Mouse (Mus musculus) left cerebral cortex, postnatal 10 days (tissue): Measurements from ENCODE around the gene Ski. TPM values are rescaled to one million over a fixed set of nuclear protein-coding genes. Genes with fewer than 3 reads are reported as not detected.
A peak's percentile ranks its signal among the peaks of the same experiment; 100 is the strongest.

Experiments used
- DNase-seq, 2 experiments: peaks; one replicate each; pipeline ENCODE4 v3.0.0; 2021 to 2022; ENCODE audit warnings: low spot score in 2 of 2, mixed read lengths in 1 of 2; ENCODE audit errors: extremely low spot score in 1 of 2
- intact Hi-C: fragments of 180-260 bp; cut with DNase I; formaldehyde crosslinking; loops from one replicate; pipeline ENCODE4 v1.15.1; 2025
- total RNA-seq, 2 experiments: library from RNA; stranded (reverse); gene quantifications; 2 replicates each; pipeline ENCODE4 v1.2.3; 2021

Gene Ski
- total RNA-seq, 2 experiments from 2014 or later, result 108 to 111 TPM

DNA sequence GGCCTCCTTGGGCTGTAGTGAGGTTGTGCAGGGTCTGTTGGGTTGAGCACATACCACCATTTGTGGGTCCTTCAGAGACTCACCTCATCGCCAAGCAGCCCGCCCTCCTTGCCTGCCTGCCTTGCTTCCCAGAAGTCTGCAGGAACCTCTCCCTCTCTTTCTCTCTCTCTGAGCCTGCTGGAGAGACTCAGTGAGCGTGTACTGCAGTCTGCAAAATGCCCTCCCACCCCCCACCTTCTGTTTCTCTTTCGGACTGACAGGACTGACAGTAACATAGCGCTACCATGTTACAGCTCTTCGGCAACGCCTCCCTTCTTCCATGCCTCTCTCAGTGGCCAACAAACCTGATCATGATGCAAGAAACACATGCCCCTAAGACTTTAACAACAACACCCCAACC, 32.1 kb downstream of the Ski start:
- DNase-seq, result no peak
- intact Hi-C loops, result no loop called here

DNA sequence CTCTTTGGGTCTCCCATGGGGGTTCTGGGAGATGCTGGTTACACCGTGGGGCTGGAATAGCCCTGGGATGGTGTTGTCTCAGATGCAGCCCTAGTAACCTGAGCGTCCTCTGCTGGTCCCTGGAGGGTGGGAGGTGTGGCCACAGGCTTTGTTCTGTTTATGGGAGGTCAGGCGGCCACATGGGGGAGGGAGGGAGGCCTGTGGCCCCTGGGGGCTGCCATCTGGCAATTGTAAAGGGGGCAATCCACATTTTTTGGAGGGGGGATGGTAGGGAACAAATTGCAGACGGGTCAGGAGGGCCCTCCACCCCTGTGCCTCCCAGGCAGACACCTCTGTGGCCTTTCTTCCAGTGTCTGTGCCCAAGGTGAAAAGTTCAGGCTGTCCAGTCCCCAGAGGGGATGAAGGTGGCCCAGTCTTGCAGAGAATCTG, 32.7 kb downstream of the Ski start:
- DNase-seq, result peak in 1 of 2 experiments; percentile 57
- intact Hi-C loops, result no loop called here

- intact Hi-C loops, result no loop called here
- DNase-seq, result no peak
These were observed 33.6 kb downstream of the Ski start for GRCm38 (mm10) chr4:155188803-155189202.

- intact Hi-C loops, result no loop called here
These were observed 34.1 kb downstream of the Ski start for GRCm38 (mm10) chr4:155188341-155188740.

GRCm38 (mm10) chr4:155187192-155187674, 35.2 kb downstream of the Ski start:
- DNase-seq, result no peak
- intact Hi-C loops, result no loop called here

More at GRCm38 (mm10) chr4:155188341-155188740, 34.1 kb downstream of the Ski start:
- no peak for DNase-seq

DNA sequence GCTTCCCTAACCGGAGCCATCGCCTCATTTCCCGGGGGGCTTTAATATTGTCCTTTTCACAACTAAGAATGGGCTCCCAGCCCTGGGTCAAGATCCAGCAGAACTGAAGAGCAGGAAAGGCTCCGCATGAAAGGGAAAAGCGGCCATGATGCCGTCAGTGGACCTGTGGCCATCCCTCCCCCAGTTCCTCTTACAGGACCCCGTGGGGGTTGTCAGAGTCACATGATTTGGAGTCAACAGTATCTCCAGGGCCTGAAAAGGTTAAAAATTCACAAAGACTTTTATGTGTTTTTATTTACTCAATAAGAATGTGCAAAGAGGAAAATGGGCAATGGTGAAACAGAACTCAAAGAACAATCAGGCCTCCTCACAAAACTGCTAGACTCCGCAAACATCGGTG, 36.5 kb downstream of the Ski start:
- intact Hi-C loops, result no loop called here
- DNase-seq, result no peak

GRCm38 (mm10) chr4:155184248-155185070, 37.9 kb downstream of the Ski start:
- intact Hi-C loops, result no loop called here
- DNase-seq, result no peak

DNA sequence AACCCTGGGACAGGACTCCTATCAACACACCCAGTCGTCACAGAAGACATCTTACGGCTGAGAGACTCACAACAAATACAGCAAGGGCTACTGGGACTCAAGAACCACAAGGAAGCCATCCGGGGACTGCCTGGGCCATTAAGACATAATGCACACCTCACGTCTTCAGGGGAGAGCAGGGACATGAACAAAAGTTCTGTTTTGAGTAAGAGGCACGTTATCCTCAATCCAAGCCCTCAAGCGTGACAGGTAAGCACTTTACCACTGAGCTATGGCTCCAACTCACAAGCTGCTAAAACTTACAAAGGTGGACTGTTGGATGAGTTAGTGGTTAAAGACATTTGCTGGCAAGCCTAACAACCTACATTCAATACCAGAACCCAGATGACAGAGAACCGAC, 39.2 kb downstream of the Ski start:
- intact Hi-C loops, result no loop called here
- DNase-seq, result no peak

DNA sequence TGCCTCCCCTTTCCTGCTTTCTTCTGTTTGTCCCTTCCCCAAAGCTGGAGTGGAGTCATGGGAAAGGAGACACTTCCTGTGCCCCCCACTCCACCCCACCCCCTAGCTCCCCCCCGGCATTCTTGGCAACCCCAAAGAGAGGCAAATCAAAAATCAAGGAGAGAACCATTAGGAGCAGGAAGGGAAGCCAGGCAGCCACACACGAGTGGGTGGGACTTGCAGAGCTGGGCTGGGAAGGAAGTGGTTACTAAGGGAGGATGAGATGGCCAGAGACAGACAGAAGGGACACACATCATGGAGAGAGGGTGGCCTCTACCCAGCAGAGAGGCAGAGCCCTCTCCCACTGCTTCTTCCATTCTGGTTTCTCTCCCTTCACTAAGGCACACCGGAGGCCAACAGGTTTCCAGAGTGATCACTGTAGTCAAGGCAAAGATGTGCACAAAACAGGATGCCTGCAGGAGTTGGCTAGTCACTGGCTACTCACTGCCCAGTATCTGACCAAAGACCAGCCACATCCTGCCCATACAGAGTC, 43.3 kb downstream of the Ski start:
- intact Hi-C loops, result loop anchor here (5.0 kb wide), 1 partner anchor 38 kb away; no protein-coding TSS in a partner anchor
- peak in 1 of 2 experiments; percentile 61 for DNase-seq

DNA sequence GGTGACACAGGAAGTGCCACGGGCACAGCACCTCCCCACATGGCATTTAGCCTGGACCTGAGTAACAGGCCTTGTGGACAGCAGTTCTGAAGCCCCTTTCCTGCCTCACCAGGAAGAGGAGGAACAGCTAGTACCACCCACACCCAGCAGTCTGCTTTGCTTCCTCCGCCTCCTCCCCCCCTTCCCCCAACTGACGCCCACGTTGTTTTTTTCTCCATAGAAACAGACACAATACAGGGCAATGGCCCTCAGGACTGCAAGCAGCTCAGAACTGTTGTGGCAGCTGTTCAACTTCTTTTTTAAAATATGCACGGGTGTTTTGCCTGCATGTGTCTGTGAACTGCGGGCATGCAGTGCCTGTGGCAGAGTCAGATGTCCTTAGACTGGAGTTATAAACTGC, 44.1 kb downstream of the Ski start:
- intact Hi-C loops, result loop anchor here (5.0 kb wide), 1 partner anchor 39 kb away; no protein-coding TSS in a partner anchor
- DNase-seq, result peak in 1 of 2 experiments; percentile 77

DNA sequence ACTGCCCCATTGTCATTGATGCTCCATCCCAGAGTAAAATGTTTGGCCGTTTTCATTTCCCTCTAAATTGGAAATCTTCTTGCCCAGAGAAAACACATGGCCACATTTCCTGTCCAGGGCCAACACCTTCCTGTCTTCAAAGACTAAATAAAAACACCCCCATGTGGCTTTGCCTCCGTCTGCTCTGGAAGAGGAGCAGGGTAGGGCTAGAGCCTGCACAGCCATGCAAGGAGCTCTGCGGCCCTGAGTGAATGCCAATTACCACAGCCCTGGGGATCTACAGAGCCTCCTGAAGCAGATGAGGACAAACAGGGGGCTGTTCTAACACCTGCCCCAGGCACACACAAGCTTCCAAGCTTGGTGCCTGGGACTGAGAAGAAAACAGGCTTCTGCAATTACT, 46.2 kb downstream of the Ski start:
- intact Hi-C loops, result loop anchor here (5.0 kb wide), 1 partner anchor 41 kb away; no protein-coding TSS in a partner anchor
- DNase-seq, result no peak

DNA sequence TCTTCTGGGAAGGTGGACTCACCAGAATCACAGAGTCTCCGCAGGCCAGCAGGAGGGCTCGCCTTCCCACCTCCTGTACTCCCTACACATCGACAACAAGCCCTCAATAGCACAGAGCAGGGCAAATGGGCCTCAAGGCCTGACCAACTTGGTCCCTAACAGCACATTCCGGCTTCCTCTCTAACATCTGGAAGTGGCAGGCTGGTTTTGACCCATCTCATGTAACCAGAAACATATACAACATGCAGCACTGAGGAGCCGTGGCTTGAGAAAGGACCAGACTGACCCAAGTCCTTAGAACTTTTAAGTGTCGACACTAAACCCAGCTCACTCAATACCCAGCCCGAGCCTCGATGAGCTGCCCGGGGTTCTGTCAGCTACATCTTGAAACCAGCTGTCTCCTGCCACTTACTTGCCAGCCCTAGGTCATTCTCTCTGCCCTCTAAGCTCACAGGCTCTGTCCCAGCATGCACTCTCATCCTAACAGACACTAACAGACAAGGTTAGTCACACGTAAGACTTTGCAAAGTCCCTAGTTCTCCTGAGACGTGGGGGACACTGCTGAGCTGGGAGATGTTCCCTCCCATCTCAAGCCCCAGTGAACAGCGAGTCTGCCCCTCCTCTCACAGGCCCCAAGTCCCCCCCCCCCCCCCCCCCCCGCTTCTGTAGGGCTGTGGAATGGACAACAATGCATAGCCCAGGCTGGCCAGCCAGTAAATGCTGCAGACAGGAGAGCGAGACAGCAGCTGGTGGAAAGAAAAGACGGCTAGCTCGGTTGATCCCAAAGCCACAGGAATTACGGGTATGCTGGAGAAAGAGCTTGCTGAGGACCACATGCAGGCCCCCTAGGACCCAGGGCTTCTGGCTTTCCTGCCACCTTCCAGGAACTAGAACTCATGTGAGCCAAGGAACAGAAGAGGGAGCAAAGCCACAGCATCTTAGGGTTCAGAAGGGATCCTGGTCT, 48.3 kb downstream of the Ski start:
- DNase-seq, result no peak
- intact Hi-C loops, result no loop called here

- peak; percentile 63 to 95 for DNase-seq
- intact Hi-C loops, result no loop called here
These were observed 49.2 kb downstream of the Ski start for GRCm38 (mm10) chr4:155172909-155173821.

GRCm38 (mm10) chr4:155171961-155172533, 50.3 kb downstream of the Ski start:
- intact Hi-C loops, result no loop called here
- no peak for DNase-seq

DNA sequence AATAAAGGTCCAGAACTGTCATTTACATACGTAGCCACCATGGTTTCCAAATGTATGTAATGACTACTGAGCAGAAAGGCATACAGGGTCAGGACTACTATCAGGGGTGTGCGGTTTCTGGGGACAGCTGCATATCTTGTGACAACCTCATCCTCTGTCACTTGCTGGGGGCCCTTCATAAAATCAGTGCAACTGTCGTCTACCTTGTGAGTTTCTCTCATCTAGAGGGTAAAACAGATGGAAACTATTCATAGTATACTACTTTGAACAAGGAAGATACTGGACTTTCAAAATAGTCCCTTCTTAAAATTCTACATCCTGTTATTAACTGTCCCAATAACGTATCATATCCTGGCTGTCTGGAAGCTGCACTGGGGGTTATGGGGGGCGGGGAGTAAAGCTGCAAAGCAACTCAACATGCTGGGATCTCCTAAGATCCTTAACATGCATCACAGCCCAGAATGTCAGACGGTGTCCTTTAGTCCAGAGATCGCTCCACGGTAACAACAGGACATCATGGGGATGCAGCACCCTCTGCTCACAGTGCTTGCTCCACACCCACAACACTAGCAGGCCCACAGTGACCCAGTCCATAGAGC, 51.7 kb downstream of the Ski start:
- DNase-seq, result no peak
- intact Hi-C loops, result no loop called here

GRCm38 (mm10) chr4:155168835-155169252, 53.5 kb downstream of the Ski start:
- no peak for DNase-seq
- intact Hi-C loops, result no loop called here

DNA sequence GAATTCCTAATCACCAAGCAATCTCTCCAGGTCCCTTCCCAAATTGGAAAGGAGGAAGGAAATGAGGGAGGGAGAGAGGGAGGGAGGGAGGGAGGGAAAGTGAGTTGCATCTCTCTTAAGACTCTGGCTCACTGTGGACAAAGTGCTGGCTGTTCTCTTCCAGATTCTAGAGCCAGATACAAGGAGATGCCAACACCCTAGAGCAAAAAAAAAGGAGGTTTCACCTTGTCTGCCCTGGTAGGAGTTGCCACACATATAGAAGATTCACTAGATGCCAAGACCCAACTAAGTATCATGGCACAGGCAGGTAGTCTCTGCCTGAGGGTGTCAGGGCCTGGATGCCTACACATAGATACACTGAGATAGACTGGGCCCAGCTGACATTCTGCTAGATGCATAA, 56.5 kb downstream of the Ski start:
- no peak for DNase-seq
- intact Hi-C loops, result no loop called here
